Mouse (Mus musculus): ENCODE measurements around the gene Gtf2i.

Gene Gtf2i

DNA sequence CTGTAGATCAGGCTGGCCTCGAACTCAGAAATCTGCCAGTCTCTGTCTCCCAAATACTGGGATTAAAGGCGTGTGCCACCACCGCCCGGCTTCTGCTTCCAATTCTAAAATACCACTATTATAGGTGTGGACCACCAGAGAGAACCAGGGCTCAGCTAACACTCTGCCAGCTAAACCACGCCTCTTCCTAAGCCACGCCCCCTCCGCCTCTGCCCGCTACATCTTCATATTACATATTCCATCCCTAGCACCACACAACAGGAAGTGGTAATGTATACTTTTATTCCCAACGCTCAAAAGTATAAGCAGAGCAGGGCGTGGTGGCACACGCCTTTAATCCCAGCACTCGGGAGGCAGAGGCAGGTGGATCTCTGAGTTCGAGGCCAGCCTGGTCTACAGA lies 8.8 kb upstream of the Gtf2i start:
- in situ Hi-C loops (cut with MboI, MseI) = no loop called here

- in situ Hi-C loops (cut with MboI, MseI) = no loop called here
These were observed 7.8 kb upstream of the Gtf2i start for GRCm38 (mm10) chr5:134322355-134322754.

DNA sequence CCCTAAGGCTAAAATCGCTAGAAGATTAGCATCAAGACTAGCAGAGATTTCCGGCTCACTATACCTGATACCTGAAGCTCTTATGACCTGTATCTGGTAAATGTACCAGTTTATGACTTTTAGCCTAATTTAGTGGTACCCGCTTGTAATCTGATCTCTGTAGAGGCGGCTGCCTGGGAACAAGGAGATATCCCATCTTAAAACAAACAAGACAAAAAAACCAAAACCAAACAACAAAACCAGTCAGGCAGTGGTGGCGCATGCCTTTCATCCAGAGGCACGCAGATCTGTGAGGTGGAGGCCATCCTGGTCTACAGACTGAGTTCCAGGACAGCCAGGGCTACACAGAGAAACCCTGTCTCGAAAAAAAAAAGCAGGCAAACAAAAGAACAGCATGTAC lies 7.1 kb upstream of the Gtf2i start:
- in situ Hi-C loops (cut with MboI, MseI) = no loop called here

GRCm38 (mm10) chr5:134318903-134319302 lies 4.3 kb upstream of the Gtf2i start:
- in situ Hi-C loops (cut with MboI, MseI) = no loop called here

- in situ Hi-C loops (cut with MboI, MseI) = no loop called here
These were observed 2.2 kb upstream of the Gtf2i start for GRCm38 (mm10) chr5:134316721-134317120.

- in situ Hi-C loops (cut with MboI, MseI) = no loop called here
These were observed 1.2 kb upstream of the Gtf2i start for GRCm38 (mm10) chr5:134315623-134316350.

DNA sequence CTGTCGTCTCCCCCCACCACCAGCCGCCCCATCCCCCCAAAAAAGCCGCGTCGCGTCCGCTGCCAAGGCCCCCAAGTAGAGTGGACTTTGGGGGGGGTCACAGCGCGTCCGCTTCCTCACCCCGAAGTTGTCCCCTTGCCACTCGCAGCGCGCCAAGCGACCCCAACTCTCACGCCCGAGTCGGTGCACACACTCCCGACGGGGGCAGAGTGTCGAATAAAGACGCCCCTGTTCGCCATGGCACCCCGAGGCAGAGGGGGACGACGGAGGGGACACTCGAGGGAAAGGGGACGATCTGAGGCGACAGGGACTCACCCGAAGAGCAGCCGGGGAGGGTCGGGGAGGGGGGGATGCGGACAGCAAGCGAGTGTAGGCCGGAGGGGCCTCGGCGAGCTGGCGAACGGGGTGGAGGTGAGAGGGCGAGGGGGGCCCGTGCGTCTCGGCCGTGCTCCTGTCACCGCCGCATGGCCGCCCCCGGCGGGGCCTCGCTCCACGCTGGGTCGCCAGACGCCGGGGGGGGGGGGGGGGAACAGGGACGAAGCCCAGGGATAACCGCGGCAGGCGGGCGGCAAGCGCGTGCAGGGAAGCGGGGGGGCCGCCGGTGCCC lies 389 bp downstream of the Gtf2i start:
- in situ Hi-C loops (cut with MboI, MseI) = no loop called here

GRCm38 (mm10) chr5:134313451-134314067 lies 1.0 kb downstream of the Gtf2i start:
- in situ Hi-C loops (cut with MboI, MseI) = no loop called here

- in situ Hi-C loops (cut with MboI, MseI) = no loop called here
These were observed 1.7 kb downstream of the Gtf2i start for GRCm38 (mm10) chr5:134312691-134313450.

DNA sequence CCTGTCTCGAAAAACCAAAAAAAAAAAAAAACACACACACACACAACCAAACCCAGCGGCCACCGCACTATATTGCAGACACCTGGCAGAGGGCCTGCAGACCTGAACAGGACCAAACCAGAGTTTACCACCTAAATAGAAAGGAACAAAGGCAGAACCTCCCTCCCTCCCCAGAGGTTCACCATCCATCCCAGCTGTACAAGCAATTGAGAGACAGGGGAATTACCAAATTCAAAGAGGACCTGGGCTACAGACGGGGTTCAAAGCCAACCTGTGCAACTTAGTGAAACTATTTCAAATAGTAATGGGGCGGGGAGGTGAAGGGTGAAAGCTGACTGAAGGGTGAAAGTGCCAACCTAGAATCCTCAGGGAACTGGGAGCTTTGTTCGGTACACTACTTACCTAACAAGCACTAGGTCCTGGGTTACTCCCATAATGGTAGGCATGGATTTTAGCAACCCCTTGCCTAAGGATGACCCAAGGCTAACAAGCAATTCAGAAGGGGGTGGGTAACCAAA lies 2.6 kb downstream of the Gtf2i start:
- in situ Hi-C loops (cut with MboI, MseI) = no loop called here

GRCm38 (mm10) chr5:134310201-134310600 lies 4.4 kb downstream of the Gtf2i start:
- in situ Hi-C loops (cut with MboI, MseI) = no loop called here

DNA sequence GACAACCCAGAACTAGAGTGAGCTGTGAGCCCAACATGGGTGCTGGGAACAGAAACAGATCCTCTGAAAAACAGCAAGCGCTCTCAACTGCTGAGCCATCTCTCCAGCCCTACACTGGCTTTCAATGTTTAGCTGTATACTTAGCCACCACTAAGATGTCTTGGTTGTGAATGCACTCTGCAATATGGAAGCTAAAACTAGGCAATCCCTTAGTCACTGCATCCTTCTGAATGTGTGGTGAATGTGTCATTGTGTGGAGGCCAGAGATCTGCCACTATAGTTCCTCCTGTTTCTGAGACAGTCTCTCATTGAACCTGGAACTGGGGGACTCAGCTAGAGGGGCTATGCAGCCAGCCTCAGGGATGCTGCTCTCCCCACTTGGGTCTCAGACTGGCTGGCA lies 5.2 kb downstream of the Gtf2i start:
- in situ Hi-C loops (cut with MboI, MseI) = no loop called here

DNA sequence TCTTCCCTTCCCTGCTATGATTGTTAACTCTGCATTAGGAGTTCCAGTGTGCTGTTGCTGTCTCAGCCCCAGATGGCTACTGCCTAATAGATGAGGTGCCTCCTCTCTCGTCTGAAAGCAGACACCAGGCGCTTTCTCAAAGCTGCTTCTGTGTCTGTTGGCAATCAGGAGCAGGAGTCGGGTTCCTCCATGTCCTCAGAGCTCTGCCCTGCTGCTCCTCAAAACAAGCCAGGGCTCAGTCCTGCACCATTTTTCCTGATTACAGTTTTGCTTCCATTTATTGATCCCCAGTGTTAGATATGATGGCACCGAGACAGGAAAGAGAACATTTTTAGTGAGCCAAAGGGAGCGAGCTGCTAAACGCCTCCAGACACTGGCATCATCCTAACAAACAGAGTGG lies 9.9 kb downstream of the Gtf2i start:
- in situ Hi-C loops (cut with MboI, MseI) = no loop called here

DNA sequence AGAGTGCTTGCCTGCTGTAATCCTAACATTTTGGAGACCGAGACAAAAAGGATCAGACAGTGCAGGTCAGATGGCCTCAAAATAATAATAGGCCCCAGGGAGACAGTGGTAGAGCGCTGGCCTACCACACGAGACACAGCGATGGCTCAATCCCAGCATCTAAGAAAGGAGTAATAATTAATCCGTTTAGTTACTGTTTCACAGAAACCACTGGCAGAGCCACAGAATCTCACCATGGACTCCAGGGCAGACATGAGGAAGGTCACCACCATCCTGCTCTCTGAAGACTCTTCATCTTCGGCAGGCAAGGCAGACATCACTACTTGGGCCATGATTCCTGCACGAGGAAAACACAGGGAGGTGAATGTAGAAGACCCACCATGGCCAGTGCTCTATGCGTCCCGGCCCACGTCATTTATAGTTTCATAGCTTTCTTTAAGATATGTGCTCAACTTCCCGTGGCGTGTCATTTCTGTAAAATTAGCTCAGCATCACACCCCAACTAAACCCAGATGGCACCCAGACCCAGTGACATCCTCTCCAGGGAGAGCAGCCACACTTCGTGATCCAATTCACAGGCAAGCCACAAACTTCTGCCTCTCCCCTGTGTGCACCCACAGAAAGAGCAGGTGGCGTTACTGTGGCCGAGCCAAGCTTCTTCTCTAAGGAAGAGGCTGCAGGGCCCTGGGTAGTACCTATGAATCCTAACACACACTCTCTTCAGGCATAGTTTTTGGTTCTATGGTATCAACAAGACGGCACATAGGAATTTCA lies 19.1 kb downstream of the Gtf2i start:
- in situ Hi-C loops (cut with MboI, MseI) = no loop called here

- in situ Hi-C loops (cut with MboI, MseI) = no loop called here
These were observed 20.0 kb downstream of the Gtf2i start for GRCm38 (mm10) chr5:134294606-134295005.

DNA sequence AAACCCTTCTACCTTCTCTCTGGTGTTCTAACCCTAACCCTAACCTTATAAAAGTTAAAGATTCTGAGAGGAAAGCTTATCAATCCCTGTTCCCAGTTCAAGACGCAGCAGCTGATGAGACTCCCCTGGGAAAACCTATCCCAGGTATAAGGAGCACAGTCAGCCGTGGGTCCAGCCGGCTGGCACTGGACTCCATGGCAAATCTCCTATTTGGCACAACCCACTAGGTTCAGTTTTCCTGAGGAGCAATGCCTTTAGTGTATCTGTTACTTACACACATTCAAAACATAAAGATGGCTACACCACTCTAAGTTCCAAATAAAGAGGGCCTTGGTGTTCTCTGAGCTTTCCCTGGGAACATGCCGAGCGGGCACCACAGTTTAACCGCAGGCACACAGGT lies 23.5 kb downstream of the Gtf2i start:
- in situ Hi-C loops (cut with MboI, MseI) = no loop called here

DNA sequence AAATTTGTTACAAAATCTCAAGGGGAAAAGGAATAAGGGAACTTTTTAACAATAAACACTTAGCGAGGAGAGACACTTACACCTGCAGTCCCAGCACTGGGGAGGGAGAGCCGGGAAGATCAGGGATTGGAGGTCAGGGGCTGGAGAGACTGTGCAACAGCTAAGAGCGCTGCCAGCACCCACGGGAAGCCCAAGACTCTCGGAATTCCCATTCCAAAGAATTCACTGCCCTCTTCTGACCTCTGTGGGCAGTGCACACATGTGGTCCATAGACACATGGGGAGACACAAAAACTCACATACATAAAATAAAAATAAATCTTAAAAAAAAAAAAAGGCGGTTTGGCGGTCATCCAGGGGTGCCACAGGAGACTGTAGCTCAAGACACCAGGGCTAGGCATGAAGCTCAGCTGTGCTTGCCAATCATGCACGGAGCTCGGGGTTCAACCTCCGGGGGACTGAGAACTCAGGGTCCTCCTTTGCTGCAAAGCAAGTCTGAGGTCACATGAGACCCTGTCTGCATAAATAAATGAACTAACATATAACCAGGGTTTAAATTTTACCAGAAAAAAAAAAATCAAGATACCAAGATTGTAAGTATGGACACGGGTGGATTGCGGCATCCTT lies 24.5 kb downstream of the Gtf2i start:
- in situ Hi-C loops (cut with MboI, MseI) = no loop called here

DNA sequence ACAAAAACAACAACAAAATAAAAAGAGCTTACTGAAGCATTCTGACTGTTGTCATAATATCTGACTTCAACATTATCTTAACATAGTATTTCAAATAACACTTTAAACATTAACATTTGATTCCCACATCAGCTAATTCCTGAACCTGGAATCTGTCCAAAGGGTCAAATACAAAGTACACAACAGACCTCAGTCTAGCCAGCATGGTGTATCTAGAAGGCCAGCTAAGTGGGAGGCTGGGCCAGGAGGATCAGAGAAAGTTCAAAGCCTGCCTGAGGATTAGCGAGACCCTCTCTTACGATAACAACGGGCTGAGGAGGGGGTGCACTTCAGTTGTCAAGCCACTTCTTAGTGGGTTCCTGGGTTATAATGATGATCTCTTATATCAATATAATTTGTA lies 26.5 kb downstream of the Gtf2i start:
- in situ Hi-C loops (cut with MboI, MseI) = no loop called here

GRCm38 (mm10) chr5:134284921-134285320 lies 29.6 kb downstream of the Gtf2i start:
- in situ Hi-C loops (cut with MboI, MseI) = no loop called here

GRCm38 (mm10) chr5:134282603-134283002 lies 32.0 kb downstream of the Gtf2i start:
- in situ Hi-C loops (cut with MboI, MseI) = no loop called here

- in situ Hi-C loops (cut with MboI, MseI) = no loop called here
These were observed 32.5 kb downstream of the Gtf2i start for GRCm38 (mm10) chr5:134282076-134282475.

All from regulatory T cell (primary cell).